Mouse (Mus musculus): ENCODE measurements around the gene Sfn. TPM values are rescaled to one million over a fixed set of nuclear protein-coding genes. Genes with fewer than 3 reads are reported as not detected.

Gene Sfn
- total and polyA plus RNA-seq, 3 experiments = 1.0 to 2.0 (median 1.1) TPM

DNA sequence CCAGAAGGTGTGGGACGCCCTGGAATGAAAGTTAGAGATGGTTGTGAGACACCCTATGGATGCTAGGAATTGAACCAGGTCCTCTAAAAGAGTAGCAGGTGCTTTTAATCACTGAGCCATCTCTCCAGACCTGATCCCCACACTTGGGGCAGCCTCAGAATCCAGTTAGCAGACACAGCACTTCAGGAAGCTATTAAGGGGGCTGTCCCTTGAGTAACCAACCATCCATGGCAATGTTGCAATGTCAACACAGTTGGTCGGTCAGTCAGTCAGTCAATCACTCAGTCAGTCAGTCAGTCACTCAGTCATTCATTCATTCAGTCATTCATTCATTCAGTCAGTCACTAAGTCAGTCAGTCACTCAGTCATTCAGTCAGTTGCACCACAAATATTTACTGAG lies 26.5 kb upstream of the Sfn start:
- Histone ChIP-seq H3K9ac (ENCODE audit: insufficient read depth, low read depth) (no peak overlapping the region), H3K36me3 (replicated peaks in 1 of 2; ENCODE audit: control insufficient read depth in 1 of 2, insufficient read depth in 1 of 2, low read length in 1 of 2) (peaks cover 18 to 61% of the 10 kb centered on the region in 2 experiments), H3K4me2 (ENCODE audit: insufficient read depth, low read depth, poor library complexity, severe bottlenecking) (no peak overlapping the region), H3K27ac (ENCODE audit: insufficient read depth, low read depth) (no peak overlapping the region), H3K9me3 (replicated peaks; ENCODE audit: low read length) (no peaks in the 10 kb centered on the region), H3K27me3 (replicated peaks) (no peaks in the 10 kb centered on the region), H3K4me1 (ENCODE audit: control insufficient read depth in 1 of 2, insufficient read depth in 2 of 2) (peaks cover 22 to 73% of the 10 kb centered on the region in 2 experiments), H3K79me2 (replicated peaks; ENCODE audit: control insufficient read depth, extremely low read depth, insufficient read depth, poor library complexity, severe bottlenecking) (peaks cover 46% of the 10 kb centered on the region), H3K4me3 (replicated peaks in 1 of 3; ENCODE audit: low read depth in 2 of 3, low read length in 2 of 3, poor library complexity in 1 of 3) (no peak overlapping the region)
- in situ Hi-C loops (cut with MboI; ENCODE audit: low pct_ligation_motif_present, low pct_unique_long_range_greater_than_20kb, low sequenced_read_pairs) (no loop called here), dilution Hi-C loops (cut with MboI; ENCODE audit: extremely low pct_ligation_motif_present, extremely low pct_unique_long_range_greater_than_20kb, low sequenced_read_pairs) (no loop called here)
- TF ChIP-seq NRF1 (IDR thresholded peaks at IDR 0.05; ENCODE audit: low read depth, low read length) = no peak
- TF ChIP-seq NELFE (IDR thresholded peaks at IDR 0.05; ENCODE audit: low read depth, low read length) = no peak
- no peak for TF ChIP-seq JUN (IDR thresholded peaks at IDR 0.05; ENCODE audit: insufficient read depth, low read depth, low read length)
- no peak for TF ChIP-seq MAFK (IDR thresholded peaks at IDR 0.05; ENCODE audit: insufficient replicate concordance, low read length)
- TF ChIP-seq IRF4 (IDR thresholded peaks at IDR 0.05; ENCODE audit: low read depth, low read length) = no peak
- no peak for TF ChIP-seq ZC3H11A (IDR thresholded peaks at IDR 0.05; ENCODE audit: low read depth, low read length)
- no peak for TF ChIP-seq MAX (IDR thresholded peaks at IDR 0.05; ENCODE audit: low read length)
- no peak for TF ChIP-seq TCF12 (IDR thresholded peaks at IDR 0.05; ENCODE audit: low read depth, low read length)
- TF ChIP-seq POLR2AphosphoS2 (IDR thresholded peaks at IDR 0.05; ENCODE audit: low read depth, low read length) = no peak
- no peak for TF ChIP-seq TBP (conservative IDR thresholded peaks at IDR 0.05; ENCODE audit: low read depth, low read length)
- no peak for TF ChIP-seq RCOR1 (conservative IDR thresholded peaks at IDR 0.05; ENCODE audit: low read depth, low read length)
- no peak for TF ChIP-seq MYC (IDR thresholded peaks at IDR 0.05; ENCODE audit: low read depth, low read length)
- no peak for TF ChIP-seq POLR2A (IDR thresholded peaks at IDR 0.05; ENCODE audit: low read depth, low read length)
- TF ChIP-seq CHD2 (IDR thresholded peaks at IDR 0.05; ENCODE audit: low read length) = no peak
- TF ChIP-seq USF2 (conservative IDR thresholded peaks at IDR 0.05; ENCODE audit: low read depth, low read length) = no peak
- no peak for TF ChIP-seq SIN3A (IDR thresholded peaks at IDR 0.05; ENCODE audit: low read length)
- TF ChIP-seq JUND (conservative IDR thresholded peaks at IDR 0.05; ENCODE audit: low read depth, low read length) = no peak
- TF ChIP-seq MXI1 (IDR thresholded peaks at IDR 0.05; ENCODE audit: low read depth, low read length) = no peak
- TF ChIP-seq CTCF (conservative IDR thresholded peaks at IDR 0.05 in 1 of 2, IDR thresholded peaks at IDR 0.05 in 1 of 2; ENCODE audit: low read depth in 2 of 2, low read length in 2 of 2) = no peak
- DNase-seq (ENCODE audit: extremely low read depth) = no peak

DNA sequence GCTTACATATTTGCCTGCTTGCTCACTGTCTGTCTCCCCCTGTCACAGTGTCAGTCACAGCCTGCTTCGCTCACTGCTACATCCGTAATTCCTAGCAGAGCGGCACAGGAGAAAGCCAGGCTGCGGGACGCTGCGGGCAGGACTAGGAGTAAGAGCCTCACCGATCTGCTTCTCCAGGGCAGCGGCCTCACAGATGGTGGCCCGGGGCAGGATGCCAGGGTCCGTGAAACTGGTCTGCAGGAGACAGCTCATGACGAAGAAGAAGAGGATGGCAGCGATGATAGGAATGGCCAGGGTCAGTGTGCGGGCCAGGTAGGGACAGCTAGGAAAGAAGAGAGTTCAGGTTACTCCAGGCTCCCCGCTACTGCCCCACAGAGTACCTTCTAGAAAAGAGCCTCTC lies 25.1 kb upstream of the Sfn start:
- TF ChIP-seq BHLHE40 (IDR thresholded peaks at IDR 0.05; ENCODE audit: low read depth, low read length) (no peak), ZKSCAN1 (IDR thresholded peaks at IDR 0.05; ENCODE audit: borderline replicate concordance, low read depth, low read length) (no peak), MAZ (IDR thresholded peaks at IDR 0.05; ENCODE audit: low read depth, low read length) (no peak), NELFE (IDR thresholded peaks at IDR 0.05; ENCODE audit: low read depth, low read length) (no peak), USF2 (conservative IDR thresholded peaks at IDR 0.05; ENCODE audit: low read depth, low read length) (no peak), EP300 (IDR thresholded peaks at IDR 0.05; ENCODE audit: low read length) (no peak), TBP (conservative IDR thresholded peaks at IDR 0.05; ENCODE audit: low read depth, low read length) (no peak), SIN3A (IDR thresholded peaks at IDR 0.05; ENCODE audit: low read length) (no peak), POLR2A (IDR thresholded peaks at IDR 0.05; ENCODE audit: low read depth, low read length) (no peak), ZMIZ1 (IDR thresholded peaks at IDR 0.05; ENCODE audit: low read depth, low read length) (no peak), PAX5 (IDR thresholded peaks at IDR 0.05; ENCODE audit: low read length) (no peak), UBTF (IDR thresholded peaks at IDR 0.05; ENCODE audit: low read depth, low read length) (no peak)
- no peak for DNase-seq (ENCODE audit: extremely low read depth)
- in situ Hi-C loops (cut with MboI; ENCODE audit: low pct_ligation_motif_present, low pct_unique_long_range_greater_than_20kb, low sequenced_read_pairs) (no loop called here), dilution Hi-C loops (cut with MboI; ENCODE audit: extremely low pct_ligation_motif_present, extremely low pct_unique_long_range_greater_than_20kb, low sequenced_read_pairs) (no loop called here)
- Histone ChIP-seq H3K4me2 (ENCODE audit: insufficient read depth, low read depth, poor library complexity, severe bottlenecking) (no peak overlapping the region), H3K4me1 (ENCODE audit: control insufficient read depth in 1 of 2, insufficient read depth in 2 of 2) (peaks cover 22 to 80% of the 10 kb centered on the region in 2 experiments), H3K27me3 (replicated peaks) (no peaks in the 10 kb centered on the region), H3K36me3 (replicated peaks in 1 of 2; ENCODE audit: control insufficient read depth in 1 of 2, insufficient read depth in 1 of 2, low read length in 1 of 2) (peaks cover 18 to 61% of the 10 kb centered on the region in 2 experiments), H3K9me3 (replicated peaks; ENCODE audit: low read length) (no peaks in the 10 kb centered on the region), H3K27ac (ENCODE audit: insufficient read depth, low read depth) (no peak overlapping the region), H3K79me2 (replicated peaks; ENCODE audit: control insufficient read depth, extremely low read depth, insufficient read depth, poor library complexity, severe bottlenecking) (peaks cover 36% of the 10 kb centered on the region), H3K9ac (ENCODE audit: insufficient read depth, low read depth) (no peak overlapping the region), H3K4me3 (replicated peaks in 1 of 3; ENCODE audit: low read depth in 2 of 3, low read length in 2 of 3, poor library complexity in 1 of 3) (no peak overlapping the region)

All from CH12.LX (cell line).